Mouse (Mus musculus) urinary bladder, postnatal 14 days (tissue): ENCODE data around the gene Armc12.
"Not testable (repeated sequence)": the region's sequence is repeated elsewhere in the genome, so short reads cannot be mapped to it uniquely, and the experiment has no call there.

Experiments
- DNase-seq: peaks from one replicate; pipeline ENCODE4 v3.0.0; 2021; ENCODE audit warnings: low spot score

Gene Armc12

DNA sequence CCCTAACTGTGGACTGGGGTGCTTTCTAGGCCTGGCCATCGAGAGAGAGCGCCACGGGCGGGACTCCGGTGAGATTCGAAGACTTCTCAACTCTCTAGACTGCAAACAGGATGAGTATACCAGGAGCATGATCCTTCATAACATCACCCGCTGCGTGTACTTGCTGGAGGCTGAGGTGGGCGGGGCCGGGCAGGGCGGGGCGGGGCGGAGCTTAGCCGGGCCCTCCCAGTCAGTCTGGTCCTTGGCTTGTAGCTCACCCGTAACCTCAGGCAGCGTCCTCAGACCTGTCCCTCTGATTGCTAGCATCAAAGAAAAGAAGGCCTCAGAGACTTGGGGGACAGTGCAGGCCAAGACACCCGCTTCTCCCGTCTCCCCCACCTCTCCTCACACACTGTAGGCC is 1.3 kb downstream of the Armc12 start:
- DNase-seq: no peak

- DNase-seq: no peak
These were observed 2.0 kb downstream of the Armc12 start for GRCm38 (mm10) chr17:28532557-28532956.

- DNase-seq: no peak
These were observed 2.7 kb downstream of the Armc12 start for GRCm38 (mm10) chr17:28533327-28533726.

GRCm38 (mm10) chr17:28537881-28538280 is 7.3 kb downstream of the Armc12 start:
- no peak for DNase-seq

DNA sequence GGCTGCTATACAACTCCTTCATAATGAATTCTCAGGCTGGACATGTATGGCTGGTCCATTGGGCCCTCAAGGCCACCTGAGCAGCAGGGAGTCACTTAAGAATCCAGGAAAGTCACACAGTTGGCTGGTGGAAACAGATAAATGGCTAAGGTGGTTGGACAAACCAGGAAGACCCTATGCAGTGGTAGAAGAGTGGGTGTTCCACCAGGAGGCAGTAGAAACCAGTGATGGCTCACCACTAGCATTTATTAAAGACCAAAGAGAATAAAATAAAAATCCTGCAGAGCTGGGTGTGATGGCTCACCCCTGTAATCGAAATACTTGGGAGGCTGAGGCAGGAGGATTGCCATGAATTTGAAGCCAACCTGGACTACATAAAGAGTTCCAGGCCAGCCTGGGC is 16.3 kb downstream of the Armc12 start:
- DNase-seq: no peak

DNA sequence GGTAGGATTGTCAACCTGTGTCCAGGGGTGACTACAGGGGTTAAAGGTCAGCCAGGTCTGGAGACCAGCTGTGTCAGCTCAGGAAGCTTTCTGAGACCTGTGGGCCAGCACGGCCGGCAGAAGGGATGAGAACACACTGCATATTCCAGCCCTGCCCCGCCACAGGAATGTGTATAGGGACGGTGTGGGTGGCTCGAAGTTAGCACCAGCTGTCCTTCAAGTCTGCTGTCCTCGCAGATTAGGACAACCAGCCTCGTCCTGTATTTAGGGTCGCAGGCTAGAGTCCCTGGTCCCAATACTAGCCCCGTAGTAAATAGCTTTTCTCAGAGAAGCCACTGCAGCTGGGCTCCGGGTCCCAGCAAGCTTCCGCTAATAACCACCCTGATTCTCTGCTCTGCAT is 17.9 kb downstream of the Armc12 start:
- no peak for DNase-seq

DNA sequence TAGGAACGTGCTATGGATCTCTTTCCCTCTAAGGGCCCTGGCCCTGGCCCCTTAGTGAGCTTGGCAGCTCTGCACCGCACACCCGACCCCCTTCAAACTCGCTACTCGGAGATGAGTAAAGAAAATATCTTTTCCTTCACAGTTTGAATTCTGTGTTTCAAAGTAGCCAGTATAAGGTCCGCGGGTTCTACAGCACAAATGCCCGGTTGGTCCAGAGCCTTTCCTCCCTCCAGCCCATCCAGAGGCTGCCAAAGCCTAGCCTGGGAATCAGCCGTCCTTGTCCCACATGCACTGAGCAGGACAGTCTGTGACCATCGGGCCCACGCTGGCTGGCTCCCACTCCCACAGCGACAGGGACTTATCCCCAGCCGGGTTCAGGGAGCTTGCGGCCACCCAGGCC is 18.5 kb downstream of the Armc12 start, which contains the start of gene Clpsl2:
Clpsl2 (plus strand) TSS at position 301 of the 400 bp plus-strand sequence.
- DNase-seq: no peak

GRCm38 (mm10) chr17:28553040-28553793 is 22.6 kb downstream of the Armc12 start:
- DNase-seq: peak; percentile 69

- not testable (repeated sequence) for DNase-seq
These were observed 23.4 kb downstream of the Armc12 start for GRCm38 (mm10) chr17:28554021-28554420.

GRCm38 (mm10) chr17:28556635-28557396 is 26.2 kb downstream of the Armc12 start:
- DNase-seq: no peak

GRCm38 (mm10) chr17:28557772-28558171 is 27.2 kb downstream of the Armc12 start:
- DNase-seq: no peak

DNA sequence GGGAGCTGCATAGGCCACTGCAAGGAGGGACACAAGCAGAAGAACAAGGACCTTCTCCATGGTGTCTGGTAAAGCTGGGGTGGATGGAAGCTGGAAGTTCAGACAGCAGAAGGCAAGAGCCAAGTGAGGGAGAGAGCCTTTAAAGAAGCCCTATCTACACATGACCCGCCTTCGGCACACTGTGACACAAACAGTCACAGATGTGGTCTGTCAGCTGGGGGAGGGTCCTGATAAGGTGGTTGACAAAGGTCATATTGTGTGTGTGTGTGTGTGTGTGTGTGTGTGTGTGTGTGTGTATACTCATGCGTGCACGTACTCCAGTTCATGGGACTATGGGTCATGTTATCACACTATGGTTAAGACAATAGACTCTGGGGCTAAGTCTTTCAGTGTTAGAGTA is 30.0 kb downstream of the Armc12 start, which contains the start of gene Clps:
Clps (minus strand) TSS at position 169 of the 400 bp plus-strand sequence.
- DNase-seq: no peak

GRCm38 (mm10) chr17:28561613-28562012 is 31.0 kb downstream of the Armc12 start:
- no peak for DNase-seq

DNA sequence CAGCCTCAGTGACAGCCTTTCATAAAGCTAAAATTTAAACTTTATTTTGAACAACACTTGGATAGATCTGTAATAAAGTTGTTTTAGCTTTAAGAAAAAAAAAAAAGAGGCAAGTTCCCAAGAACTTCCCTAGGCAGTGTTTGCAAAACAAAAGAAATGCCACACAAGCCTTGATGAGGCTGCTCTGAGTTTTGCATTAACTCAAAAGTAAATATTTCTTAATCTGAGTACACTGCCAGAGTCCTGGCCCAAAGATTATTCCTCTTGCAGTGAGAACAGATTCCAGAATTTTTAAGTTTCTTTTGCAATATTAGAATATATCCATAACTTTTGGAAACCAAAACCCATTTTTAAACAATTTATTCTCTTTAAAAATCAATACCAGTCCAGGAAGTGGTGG is 34.6 kb downstream of the Armc12 start:
- DNase-seq: no peak

GRCm38 (mm10) chr17:28567541-28567940 is 36.9 kb downstream of the Armc12 start:
- no peak for DNase-seq

GRCm38 (mm10) chr17:28571868-28572267 is 41.3 kb downstream of the Armc12 start:
- DNase-seq: no peak

- no peak for DNase-seq
These were observed 41.9 kb downstream of the Armc12 start for GRCm38 (mm10) chr17:28572521-28572920.

DNA sequence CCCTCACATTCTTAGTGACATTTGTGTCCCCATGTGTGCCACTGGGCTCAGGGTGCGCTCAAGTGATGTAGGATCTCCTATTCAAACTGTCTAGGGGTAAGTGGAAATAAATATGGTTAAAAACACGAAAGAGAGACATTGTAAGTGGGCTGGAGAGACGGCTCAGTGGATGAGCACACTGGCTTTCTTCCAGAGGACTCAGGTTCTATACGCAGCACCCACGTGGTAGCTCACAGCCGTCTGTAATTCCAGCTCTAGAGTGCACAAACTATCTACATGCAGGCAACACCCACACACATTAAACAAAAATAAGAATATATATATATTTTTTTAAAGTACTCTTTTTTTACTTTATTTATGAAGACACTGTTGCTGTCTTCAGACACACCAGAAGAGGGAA is 42.3 kb downstream of the Armc12 start:
- DNase-seq: no peak

GRCm38 (mm10) chr17:28575244-28576125 is 44.9 kb downstream of the Armc12 start, which contains the start of gene Lhfpl5:
TSS of gene Lhfpl5 (plus strand) at chr17:28575641.
- peak; percentile 26 for DNase-seq

DNA sequence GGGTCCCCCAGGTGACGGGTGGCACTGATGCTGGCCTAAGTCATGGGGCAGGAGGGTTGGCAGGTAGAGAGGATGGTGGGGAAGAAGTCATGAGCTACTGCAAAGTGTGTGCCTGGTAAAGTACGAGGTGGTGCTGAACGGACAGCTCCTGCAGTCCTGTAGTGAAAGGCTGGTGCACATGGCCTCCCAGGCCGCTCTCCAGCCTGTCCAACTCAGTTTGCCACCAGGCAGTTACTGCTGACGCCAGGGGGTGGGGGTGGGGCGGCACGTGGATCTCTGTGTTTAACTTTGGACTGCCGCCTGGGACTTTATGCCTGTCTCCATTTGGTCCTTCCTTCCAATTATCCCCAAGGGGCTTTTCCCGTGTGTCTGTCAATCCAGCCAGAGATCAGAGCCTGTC is 49.8 kb downstream of the Armc12 start:
- peak; percentile 74 for DNase-seq

DNA sequence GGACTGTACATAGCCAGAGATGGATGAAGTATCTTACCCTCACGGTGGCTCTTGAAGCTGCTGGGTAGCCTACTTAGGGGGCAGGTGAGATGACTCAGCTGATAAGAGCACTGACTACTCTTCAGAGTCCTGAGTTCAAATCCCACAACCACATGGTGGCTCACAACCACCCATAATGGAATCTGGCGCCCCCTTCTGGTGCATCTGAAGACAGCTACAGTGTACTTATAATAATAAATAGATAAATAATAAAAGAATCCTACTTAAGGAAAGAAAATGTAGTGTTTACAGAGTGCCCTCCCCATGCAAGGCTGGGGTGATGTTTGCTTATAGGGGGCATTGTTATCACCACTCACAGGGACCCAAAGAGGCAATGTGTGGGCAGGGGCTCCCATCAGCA is 50.5 kb downstream of the Armc12 start:
- DNase-seq: no peak

- DNase-seq: no peak
These were observed 55.9 kb downstream of the Armc12 start for GRCm38 (mm10) chr17:28586509-28586908.
